ENCODE assay signal across 9 mouse cellular contexts in the genomic region with DNA sequence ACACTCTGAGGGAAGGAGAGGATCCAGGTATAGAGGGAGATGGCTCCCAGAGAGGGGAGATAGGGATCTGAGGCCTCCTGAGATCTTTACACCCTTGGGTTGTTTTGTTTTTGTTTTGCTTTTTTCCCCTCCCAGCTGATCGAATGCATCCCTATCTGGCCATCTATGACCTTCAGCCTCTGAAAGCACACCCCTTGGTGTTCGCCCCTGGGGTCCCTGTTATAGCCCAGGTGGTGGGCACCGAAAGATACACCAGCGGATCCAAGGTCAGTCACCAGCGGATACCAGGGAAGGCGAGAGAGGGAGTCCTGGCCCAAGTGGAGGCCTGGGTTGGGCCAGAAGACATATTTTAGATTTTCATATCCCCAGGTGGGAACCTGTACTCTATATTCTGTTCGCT. TPM values are rescaled to one million over a fixed set of nuclear protein-coding genes. Genes with fewer than 3 reads are reported as not detected.
A peak's percentile ranks its signal among the peaks of the same experiment; 100 is the strongest.
DNase-seq lines count a peak whose midpoint lies in the region; ATAC-seq and TF ChIP-seq lines count a peak whose summit lies in the region.
"Had no signal": no experiment of that assay in that cellular context is flagged by ENCODE, and none has a peak within 500 bp of the region (broad histone marks: within the 10 kb centered on the region; RNA-seq: fewer than 3 reads in every experiment).

No protein-coding gene starts in this region.

- H3K9me3 ChIP-seq in kidney, embryonic 16.5 days (ENCODE audit: low read length), result no peaks in the 10 kb centered on the region
- H3K9me3 ChIP-seq in embryonic facial prominence, embryonic 15.5 days (replicated peaks), result no peaks in the 10 kb centered on the region
- no peaks in the 10 kb centered on the region for H3K9me3 ChIP-seq in intestine, postnatal 0 days (ENCODE audit: control insufficient read depth)
- H3K9me3 ChIP-seq in neural tube, embryonic 12.5 days, result no peaks in the 10 kb centered on the region
- H3K9me3 ChIP-seq: G1E had no signal

- no peak overlapping the region for H3K27ac ChIP-seq in kidney, embryonic 16.5 days (ENCODE audit: low read length)
- no peak overlapping the region for H3K27ac ChIP-seq in embryonic facial prominence, embryonic 15.5 days (replicated peaks)
- no peak overlapping the region for H3K27ac ChIP-seq in intestine, postnatal 0 days (ENCODE audit: low read depth, low read length)
- no peak overlapping the region for H3K27ac ChIP-seq in neural tube, embryonic 12.5 days

- H3K36me3 ChIP-seq in kidney, embryonic 16.5 days (ENCODE audit: insufficient read depth, low read length), result no peaks in the 10 kb centered on the region
- H3K36me3 ChIP-seq in embryonic facial prominence, embryonic 15.5 days, result no peaks in the 10 kb centered on the region
- H3K36me3 ChIP-seq in intestine, postnatal 0 days (ENCODE audit: control insufficient read depth, insufficient read depth), result no peaks in the 10 kb centered on the region; the same call in 1 of the 2 replicates
- H3K36me3 ChIP-seq in neural tube, embryonic 12.5 days, result no peaks in the 10 kb centered on the region
- H3K36me3 ChIP-seq: G1E had no signal

- ATAC-seq in kidney, embryonic 16.5 days (ENCODE audit: low FRiP score, low TSS enrichment), result no peak
- no peak for ATAC-seq in embryonic facial prominence, embryonic 15.5 days (ENCODE audit: insufficient number of reproducible peaks, low FRiP score, low TSS enrichment, low read depth)
- no peak for ATAC-seq in intestine, postnatal 0 days
- no peak for ATAC-seq in neural tube, embryonic 12.5 days (ENCODE audit: low FRiP score, low read depth)

- peak overlapping the region; percentile 84 for H3K4me2 ChIP-seq in kidney, embryonic 16.5 days (replicated peaks; ENCODE audit: low read depth, low read length)
- H3K4me2 ChIP-seq in embryonic facial prominence, embryonic 15.5 days (replicated peaks), result peak overlapping the region; percentile 83
- H3K4me2 ChIP-seq in intestine, postnatal 0 days (replicated peaks; ENCODE audit: low read depth), result peak overlapping the region; percentile 88
- H3K4me2 ChIP-seq in neural tube, embryonic 12.5 days (replicated peaks), result peak overlapping the region; percentile 91

- H3K4me3 ChIP-seq in kidney, embryonic 16.5 days (ENCODE audit: low read length), result peak overlapping the region; percentile 67
- H3K4me3 ChIP-seq in embryonic facial prominence, embryonic 15.5 days (replicated peaks), result peak overlapping the region; percentile 62
- peak overlapping the region; percentile 73 for H3K4me3 ChIP-seq in intestine, postnatal 0 days (ENCODE audit: low read depth, low read length)
- no peak overlapping the region for H3K4me3 ChIP-seq in neural tube, embryonic 12.5 days

- WGBS in kidney, embryonic 16.5 days, result 80% methylated on average over 7 of the region's 7 CpGs
- 82% methylated on average over 7 of the region's 7 CpGs for WGBS in embryonic facial prominence, embryonic 15.5 days
- WGBS in intestine, postnatal 0 days, result 85% methylated on average over 7 of the region's 7 CpGs
- WGBS in neural tube, embryonic 12.5 days, result 86% methylated on average over 7 of the region's 7 CpGs

- peaks cover 4% of the 10 kb centered on the region; the same call in 1 of the 2 replicates for H3K4me1 ChIP-seq in kidney, embryonic 16.5 days (ENCODE audit: insufficient read depth, low read length)
- peaks cover 16% of the 10 kb centered on the region; the same call in 1 of the 2 replicates for H3K4me1 ChIP-seq in embryonic facial prominence, embryonic 15.5 days
- no peaks in the 10 kb centered on the region for H3K4me1 ChIP-seq in intestine, postnatal 0 days (replicated peaks; ENCODE audit: control insufficient read depth, insufficient read depth, low read length)
- peaks cover 10% of the 10 kb centered on the region for H3K4me1 ChIP-seq in neural tube, embryonic 12.5 days

- TF ChIP-seq CTCF in intestine, postnatal 0 days (IDR thresholded peaks at IDR 0.05; ENCODE audit: low read depth), result no peak

- H3K9ac ChIP-seq in kidney, embryonic 16.5 days (replicated peaks; ENCODE audit: low read length), result no peak overlapping the region; the same call in 1 of the 2 replicates
- H3K9ac ChIP-seq in embryonic facial prominence, embryonic 15.5 days, result no peak overlapping the region
- no peak overlapping the region; the same call in 1 of the 2 replicates for H3K9ac ChIP-seq in intestine, postnatal 0 days (ENCODE audit: low read depth, low read length)
- H3K9ac ChIP-seq in neural tube, embryonic 12.5 days, result no peak overlapping the region

- no peaks in the 10 kb centered on the region for H3K27me3 ChIP-seq in kidney, embryonic 16.5 days (ENCODE audit: insufficient read depth, low read length)
- no peaks in the 10 kb centered on the region; the same call in 1 of the 2 replicates for H3K27me3 ChIP-seq in embryonic facial prominence, embryonic 15.5 days
- H3K27me3 ChIP-seq in intestine, postnatal 0 days (replicated peaks; ENCODE audit: control insufficient read depth, insufficient read depth, low read length), result no peaks in the 10 kb centered on the region
- H3K27me3 ChIP-seq in neural tube, embryonic 12.5 days (replicated peaks), result peaks cover 23% of the 10 kb centered on the region

- DNase-seq in kidney, postnatal 4 days, result no peak
- no peak for DNase-seq in right cerebral cortex, postnatal 25 days
- no peak for DNase-seq in right cerebral cortex, postnatal 36 days (ENCODE audit: low spot score in 2 of 2)
- no peak for DNase-seq in layer of hippocampus, adult 9-10 months (ENCODE audit: low spot score)

RNA-seq across cellular contexts. Expression of a gene that starts 1.1 kb away (rescaled TPM):
- polyA plus RNA-seq in kidney, embryonic 16.5 days (2015; fragmentation: Nextera tagmentation; extraction: Ambion mirVana), result 8.5 and 8.8 TPM in 2 replicates
- polyA plus RNA-seq in embryonic facial prominence, embryonic 15.5 days (2015; fragmentation: Nextera tagmentation; extraction: Ambion mirVana), result 10.3 and 13.2 TPM in 2 replicates
- polyA plus RNA-seq in intestine, postnatal 0 days (2015; fragmentation: Nextera tagmentation; extraction: Ambion mirVana), result 5.9 and 6.3 TPM in 2 replicates
- polyA plus RNA-seq in neural tube, embryonic 12.5 days (2016; fragmentation: Nextera tagmentation; extraction: Ambion mirVana), result 4.7 and 5.8 TPM in 2 replicates
- polyA plus RNA-seq: G1E had no signal

RNA-seq across cellular contexts. Expression of a gene that starts 8.2 kb away (rescaled TPM):
- polyA plus RNA-seq in kidney, embryonic 16.5 days (2015; fragmentation: Nextera tagmentation; extraction: Ambion mirVana), result not detected in 2 replicates
- polyA plus RNA-seq in embryonic facial prominence, embryonic 15.5 days (2015; fragmentation: Nextera tagmentation; extraction: Ambion mirVana), result 1.1 and 3.3 TPM in 2 replicates
- not detected in 2 replicates for polyA plus RNA-seq in intestine, postnatal 0 days (2015; fragmentation: Nextera tagmentation; extraction: Ambion mirVana)
- not detected in 2 replicates for polyA plus RNA-seq in neural tube, embryonic 12.5 days (2016; fragmentation: Nextera tagmentation; extraction: Ambion mirVana)
- polyA plus RNA-seq: G1E had no signal

RNA-seq across cellular contexts. Expression of a gene that starts 15.8 kb away (rescaled TPM):
- 789 and 872 TPM in 2 replicates for polyA plus RNA-seq in kidney, embryonic 16.5 days (2015; fragmentation: Nextera tagmentation; extraction: Ambion mirVana)
- 727 and 733 TPM in 2 replicates for polyA plus RNA-seq in embryonic facial prominence, embryonic 15.5 days (2015; fragmentation: Nextera tagmentation; extraction: Ambion mirVana)
- polyA plus RNA-seq in intestine, postnatal 0 days (2015; fragmentation: Nextera tagmentation; extraction: Ambion mirVana), result 462 and 489 TPM in 2 replicates
- polyA plus RNA-seq in neural tube, embryonic 12.5 days (2016; fragmentation: Nextera tagmentation; extraction: Ambion mirVana), result 779 and 832 TPM in 2 replicates

RNA-seq across cellular contexts. Expression of a gene that starts 21.8 kb away (rescaled TPM):
- 15.9 and 17.4 TPM in 2 replicates for polyA plus RNA-seq in kidney, embryonic 16.5 days (2015; fragmentation: Nextera tagmentation; extraction: Ambion mirVana)
- polyA plus RNA-seq in embryonic facial prominence, embryonic 15.5 days (2015; fragmentation: Nextera tagmentation; extraction: Ambion mirVana), result 16.7 and 20.3 TPM in 2 replicates
- polyA plus RNA-seq in intestine, postnatal 0 days (2015; fragmentation: Nextera tagmentation; extraction: Ambion mirVana), result 5.8 and 6.1 TPM in 2 replicates
- polyA plus RNA-seq in neural tube, embryonic 12.5 days (2016; fragmentation: Nextera tagmentation; extraction: Ambion mirVana), result 15.8 and 16.6 TPM in 2 replicates

RNA-seq across cellular contexts. Expression of a gene that starts 21.9 kb away (rescaled TPM):
- polyA plus RNA-seq in kidney, embryonic 16.5 days (2015; fragmentation: Nextera tagmentation; extraction: Ambion mirVana), result 0.51 and 0.62 TPM in 2 replicates
- polyA plus RNA-seq in embryonic facial prominence, embryonic 15.5 days (2015; fragmentation: Nextera tagmentation; extraction: Ambion mirVana), result 0.44 and 0.59 TPM in 2 replicates
- polyA plus RNA-seq in intestine, postnatal 0 days (2015; fragmentation: Nextera tagmentation; extraction: Ambion mirVana), result 0.30 and 0.82 TPM in 2 replicates
- 0.22 and 0.42 TPM in 2 replicates for polyA plus RNA-seq in neural tube, embryonic 12.5 days (2016; fragmentation: Nextera tagmentation; extraction: Ambion mirVana)
- polyA plus RNA-seq: G1E had no signal
